Mouse (Mus musculus): ENCODE data around the gene Slc6a17. TPM values are rescaled to one million over a fixed set of nuclear protein-coding genes. Genes with fewer than 3 reads are reported as not detected.

Slc6a17 gene
- polyA plus RNA-seq (2021; fragmentation: Nextera tagmentation) = 141 and 154 TPM in 2 replicates
- long read RNA-seq, experiment 1, full-length matches to known transcripts = 14 of 85 reads
- long read RNA-seq, experiment 1, partial matches to known transcripts = 8 of 85 reads
- long read RNA-seq, experiment 1, other reads (novel, unspliced or antisense) = 63 of 85 reads
- long read RNA-seq, experiment 2, partial matches to known transcripts = 1 of 41 reads
- long read RNA-seq, experiment 2, other reads (novel, unspliced or antisense) = 38 of 41 reads

GRCm38 (mm10) chr3:107517631-107518108 lies at the start of gene Slc6a17:
Gene Slc6a17 (minus strand): TSS chr3:107518018.

DNA sequence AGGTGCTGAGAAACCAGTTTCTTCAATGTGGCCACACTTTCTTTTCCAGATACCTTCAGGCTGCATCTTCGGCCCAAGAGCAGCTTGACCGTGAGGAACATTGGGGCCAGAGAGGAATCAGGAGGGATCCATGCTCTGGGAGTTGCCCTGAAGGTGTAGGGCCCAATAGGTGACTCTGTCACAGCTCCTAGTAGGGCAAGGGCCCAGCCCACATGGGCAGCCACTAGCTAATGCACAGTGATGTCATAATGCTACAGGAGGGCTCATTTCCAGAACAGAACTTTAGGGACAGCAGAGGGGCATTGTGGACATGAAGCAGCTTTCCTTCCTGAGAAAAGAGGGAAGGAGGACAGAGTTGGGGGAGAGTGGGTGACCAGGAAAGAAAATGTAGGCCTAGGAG lies 37.0 kb upstream of the Slc6a17 start, which contains the start of gene Ubl4b:
Ubl4b (minus strand) TSS at position 232 of the 400 bp plus-strand sequence.

DNA sequence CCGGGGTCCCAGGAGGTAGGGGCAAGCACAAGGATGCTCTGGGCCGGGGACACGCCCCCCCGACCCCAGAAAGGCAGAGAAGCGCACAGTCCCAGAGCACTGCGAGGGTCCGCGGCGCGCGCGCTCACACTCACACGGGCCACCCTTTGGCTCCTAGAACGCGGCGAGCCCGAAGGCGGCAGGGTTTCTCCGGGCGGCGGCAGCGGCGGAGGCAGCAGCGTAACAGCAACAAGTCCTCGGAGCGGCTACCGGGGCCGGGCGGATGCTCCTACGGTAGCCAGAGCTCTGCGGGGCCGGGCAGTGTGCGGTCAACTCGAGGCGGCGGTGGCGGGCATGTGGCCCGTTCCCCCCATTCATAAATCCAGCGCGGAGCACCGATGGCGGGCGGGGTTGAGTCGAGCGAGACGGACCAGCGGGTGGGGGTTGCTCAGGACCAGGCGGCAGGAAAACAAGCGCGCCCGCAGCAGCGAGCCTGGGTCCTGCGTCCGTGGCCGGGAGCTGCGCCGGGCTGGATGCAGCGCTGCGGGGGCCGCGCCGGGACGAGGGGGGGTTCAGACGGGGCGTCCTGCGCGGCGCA lies 58.5 kb downstream of the Slc6a17 start, which contains the start of gene Kcnc4:
Kcnc4 (minus strand) TSS at position 357 of the 577 bp plus-strand sequence.

Other genes with a start within 250 kb of the Slc6a17 start
- 271 and 346 TPM in 2 replicates for gene Lamtor5, start 239.2 kb downstream of the Slc6a17 start, polyA plus RNA-seq (2021; fragmentation: Nextera tagmentation)
- gene Slc16a4, start 226.8 kb downstream of the Slc6a17 start, polyA plus RNA-seq (2021; fragmentation: Nextera tagmentation) = 1.1 and 1.8 TPM in 2 replicates
- gene Rbm15, start 184.3 kb downstream of the Slc6a17 start, polyA plus RNA-seq (2021; fragmentation: Nextera tagmentation) = 10.6 and 11.0 TPM in 2 replicates
- 17.8 and 37.8 TPM in 2 replicates for gene Kcnc4, start 58.5 kb downstream of the Slc6a17 start, polyA plus RNA-seq (2021; fragmentation: Nextera tagmentation)
- not detected in 2 replicates for gene Ubl4b, start 37.1 kb upstream of the Slc6a17 start, polyA plus RNA-seq (2021; fragmentation: Nextera tagmentation)
- gene Alx3, start 77.0 kb upstream of the Slc6a17 start, polyA plus RNA-seq (2021; fragmentation: Nextera tagmentation) = 0.93 and 1.4 TPM in 2 replicates
- not detected in 2 replicates for gene Gm10961, start 113.3 kb upstream of the Slc6a17 start, polyA plus RNA-seq (2021; fragmentation: Nextera tagmentation)
- 40.1 and 50.6 TPM in 2 replicates for gene Strip1, start 113.7 kb upstream of the Slc6a17 start, polyA plus RNA-seq (2021; fragmentation: Nextera tagmentation)
- 64.2 and 68.1 TPM in 2 replicates for gene Ahcyl1, start 178.5 kb upstream of the Slc6a17 start, polyA plus RNA-seq (2021; fragmentation: Nextera tagmentation)
- 2.2 and 3.8 TPM in 2 replicates for gene Csf1, start 242.5 kb upstream of the Slc6a17 start, polyA plus RNA-seq (2021; fragmentation: Nextera tagmentation)